ENCODE assay signal across 25 mouse cellular contexts in genomic region chr13:93301060-93301459, GRCm38 (mm10). TPM values are rescaled to one million over a fixed set of nuclear protein-coding genes. Genes with fewer than 3 reads are reported as not detected.
DNase-seq lines count a peak whose midpoint lies in the region; ATAC-seq and TF ChIP-seq lines count a peak whose summit lies in the region.
"Had no signal": no experiment of that assay in that cellular context is flagged by ENCODE, and none has a peak within 500 bp of the region (broad histone marks: within the 10 kb centered on the region; RNA-seq: fewer than 3 reads in every experiment).

No protein-coding gene starts in this region.

- TF ChIP-seq RAD21 in MEL (IDR thresholded peaks at IDR 0.05; ENCODE audit: low read depth, low read length): no peak

- TF ChIP-seq EP300 in liver, postnatal 0 days (IDR thresholded peaks at IDR 0.05; ENCODE audit: low read depth): no peak
- TF ChIP-seq EP300 in MEL (IDR thresholded peaks at IDR 0.05; ENCODE audit: low read depth in 1 of 2, low read length in 2 of 2): no peak; a peak in 1 of 4 replicates

- peaks cover 12% of the 10 kb centered on the region for H3K4me1 ChIP-seq in liver, postnatal 0 days (ENCODE audit: insufficient read depth)
- peaks cover 4 to 8% of the 10 kb centered on the region in 2 experiments for H3K4me1 ChIP-seq in MEL (ENCODE audit: control insufficient read depth in 1 of 2, insufficient read depth in 2 of 2, low read length in 2 of 2)
- H3K4me1 ChIP-seq: heart, embryonic 12.5 days had no signal

- peaks cover 19% of the 10 kb centered on the region for H3K79me2 ChIP-seq in MEL (ENCODE audit: control insufficient read depth, insufficient read depth, low read length, poor library complexity)

- no peak for TF ChIP-seq CTCF in liver, postnatal 0 days (IDR thresholded peaks at IDR 0.05; ENCODE audit: low read depth)
- no peak for TF ChIP-seq CTCF in MEL (IDR thresholded peaks at IDR 0.05 in 2 of 3, conservative IDR thresholded peaks at IDR 0.05 in 1 of 3; ENCODE audit: control insufficient read depth in 1 of 3, insufficient read depth in 1 of 3, low read depth in 2 of 3, low read length in 3 of 3, poor library complexity in 1 of 3, severe bottlenecking in 1 of 3)

- no peak for TF ChIP-seq POLR2A in MEL (IDR thresholded peaks at IDR 0.05; ENCODE audit: control insufficient read depth in 1 of 2, insufficient read depth in 1 of 2, low read depth in 1 of 2, low read length in 2 of 2, poor library complexity in 1 of 2)

- H3K27ac ChIP-seq in liver, postnatal 0 days (ENCODE audit: low read depth): peak overlapping the region; percentile 12; the same call in 1 of the 2 replicates
- peak overlapping the region; percentile 57 for H3K27ac ChIP-seq in MEL (ENCODE audit: control insufficient read depth, low read depth, low read length)
- H3K27ac ChIP-seq: embryonic facial prominence, embryonic 13.5 days; gastrocnemius, adult 2 months; hindbrain, postnatal 0 days; kidney, embryonic 15.5 days; limb, embryonic 12.5 days had no signal

- H3K36me3 ChIP-seq in liver, postnatal 0 days (replicated peaks; ENCODE audit: insufficient read depth, low read length): no peaks in the 10 kb centered on the region
- peaks cover 0 to 11% of the 10 kb centered on the region in 2 experiments; a peak in 2 of 4 replicates for H3K36me3 ChIP-seq in MEL (ENCODE audit: control insufficient read depth in 1 of 2, insufficient read depth in 2 of 2, low read length in 2 of 2)
- H3K36me3 ChIP-seq: embryonic facial prominence, embryonic 13.5 days; heart, embryonic 12.5 days; kidney, embryonic 15.5 days; limb, embryonic 12.5 days had no signal

- no peaks in the 10 kb centered on the region for H3K9me3 ChIP-seq in liver, postnatal 0 days (ENCODE audit: low read length)
- H3K9me3 ChIP-seq in MEL (replicated peaks; ENCODE audit: insufficient read depth, low read length): no peaks in the 10 kb centered on the region
- H3K9me3 ChIP-seq: embryonic facial prominence, embryonic 13.5 days; heart, embryonic 12.5 days; kidney, embryonic 15.5 days; limb, embryonic 12.5 days had no signal

- H3K4me3 ChIP-seq in liver, postnatal 0 days (ENCODE audit: low read depth, low read length): no peak overlapping the region
- H3K4me3 ChIP-seq in MEL (ENCODE audit: control insufficient read depth in 1 of 2, insufficient read depth in 1 of 2, low read depth in 2 of 2, low read length in 2 of 2): peak overlapping the region; percentile 38 to 60
- H3K4me3 ChIP-seq: embryonic facial prominence, embryonic 13.5 days; erythroblast, embryonic 14.5 days; gastrocnemius, adult 2 months; heart, embryonic 12.5 days; kidney, embryonic 15.5 days; limb, embryonic 12.5 days had no signal

- 32% methylated on average over 2 of the region's 2 CpGs for WGBS in liver, postnatal 0 days (ENCODE audit: insufficient replicate concordance)

- ATAC-seq in liver, postnatal 0 days: no peak
- peak; percentile 38 for ATAC-seq in granulocyte monocyte progenitor cell, adult 5-6 weeks (replicated peaks; ENCODE audit: poor library complexity, severe bottlenecking)
- 0 out of 2 replicates have a peak, but pooled peaks have one; percentile 9 for ATAC-seq in monocyte, adult 5-6 weeks (replicated peaks; ENCODE audit: insufficient number of reproducible peaks, low FRiP score, low TSS enrichment, poor library complexity, severe bottlenecking)
- ATAC-seq: forebrain, embryonic 14.5 days; hindbrain, postnatal 0 days; intestine, postnatal 0 days; Patski had no signal

- no peaks in the 10 kb centered on the region for H3K27me3 ChIP-seq in liver, postnatal 0 days (ENCODE audit: insufficient read depth, low read length)
- no peaks in the 10 kb centered on the region for H3K27me3 ChIP-seq in MEL (ENCODE audit: control insufficient read depth in 1 of 2, insufficient read depth in 2 of 2, low read length in 2 of 2)
- H3K27me3 ChIP-seq: embryonic facial prominence, embryonic 13.5 days; heart, embryonic 12.5 days; kidney, embryonic 15.5 days; limb, embryonic 12.5 days had no signal

- peak overlapping the region; percentile 34 for H3K4me2 ChIP-seq in liver, postnatal 0 days (ENCODE audit: low read depth, low read length)
- H3K4me2 ChIP-seq: embryonic facial prominence, embryonic 13.5 days; heart, embryonic 12.5 days; kidney, embryonic 15.5 days; limb, embryonic 12.5 days; midbrain, embryonic 11.5 days had no signal

- no peak overlapping the region for H3K9ac ChIP-seq in liver, postnatal 0 days (replicated peaks)
- peak overlapping the region; percentile 55 for H3K9ac ChIP-seq in MEL (ENCODE audit: control insufficient read depth, low read depth, low read length, poor library complexity, severe bottlenecking)
- H3K9ac ChIP-seq: embryonic facial prominence, embryonic 13.5 days; heart, embryonic 12.5 days; kidney, embryonic 15.5 days; limb, embryonic 12.5 days had no signal

- no peak for DNase-seq in liver, postnatal 0 days
- DNase-seq in liver (no peak), MEL (ENCODE audit: low read depth, low spot score) (peak; percentile 59)
- DNase-seq in cerebellum, postnatal 36 days: no peak
- no peak for DNase-seq in left cerebral cortex, adult 8-10 months (ENCODE audit: low spot score in 2 of 2)
- DNase-seq: adrenal gland, adult 2 months; cerebellum, adult 18-20 months; cerebellum, postnatal 14 days; gastrocnemius, adult 2 months; heart, postnatal 14 days; kidney, postnatal 4 days; layer of hippocampus, adult 9-11 months; lung, postnatal 14 days had no signal

TF ChIP-seq in MEL, 35 proteins besides CTCF, POLR2A, EP300 and RAD21:
- TF ChIP-seq ZMIZ1 (IDR thresholded peaks at IDR 0.05; ENCODE audit: low read depth, low read length) (no peak), ZKSCAN1 (IDR thresholded peaks at IDR 0.05; ENCODE audit: low read depth, low read length) (no peak), NRF1 (IDR thresholded peaks at IDR 0.05; ENCODE audit: insufficient read depth, low read depth, low read length, poor library complexity, severe bottlenecking) (no peak), SIN3A (IDR thresholded peaks at IDR 0.05; ENCODE audit: low read length) (peak; percentile 38; the same call in 1 of the 2 replicates), ETS1 (IDR thresholded peaks at IDR 0.05; ENCODE audit: low read depth, low read length) (peak; percentile 92), MXI1 (IDR thresholded peaks at IDR 0.05; ENCODE audit: low read depth, low read length) (0 out of 2 replicates have a peak, but pooled peaks have one; percentile 24), POLR2AphosphoS2 (IDR thresholded peaks at IDR 0.05; ENCODE audit: low read length) (no peak)

RNA-seq across cellular contexts. Expression of gene Homer1, which starts 1.6 kb away (rescaled TPM):
- 1.2 and 1.6 TPM in 2 replicates for polyA plus RNA-seq in liver, postnatal 0 days (2015; fragmentation: Nextera tagmentation; extraction: Ambion mirVana)
- 20.6 and 23.1 TPM in 2 replicates for total RNA-seq in MEL (2012; rRNA removed)
- 10 to 100 TPM in 1 of 2 experiments, not detected in 1; 19.5 TPM for polyA plus RNA-seq in MEL (2012; ENCODE audit: insufficient read depth in 1 of 2, insufficient read length in 2 of 2, low read depth in 1 of 2, low replicate concordance in 2 of 2, missing spikeins in 1 of 2)
- total RNA-seq in granulocyte monocyte progenitor cell, adult 5-6 weeks (2014; fragmentation: Nextera tagmentation): 11.0 and 13.0 TPM in 2 replicates
- total RNA-seq in granulocyte monocyte progenitor cell, adult 5-6 weeks (2017): 13.7 and 18.4 TPM in 2 replicates
- 18.7 to 30.9 TPM (median 19.0 TPM) in 3 replicates for total RNA-seq in monocyte, adult 5-6 weeks (2017)
- total RNA-seq in left cerebral cortex, adult 8-10 months (2022): 100 to 1,000 TPM; 189 to 264 (median 200) TPM
